Mouse (Mus musculus) right cerebral cortex, adult 2 months (tissue): Measurements from ENCODE around the gene Aff3.

Experiments used
- DNase-seq, 2 experiments: peaks; one replicate each; pipeline ENCODE4 v3.0.0; 2021 to 2022; ENCODE audit warnings: low spot score in 2 of 2

Aff3 gene

DNA sequence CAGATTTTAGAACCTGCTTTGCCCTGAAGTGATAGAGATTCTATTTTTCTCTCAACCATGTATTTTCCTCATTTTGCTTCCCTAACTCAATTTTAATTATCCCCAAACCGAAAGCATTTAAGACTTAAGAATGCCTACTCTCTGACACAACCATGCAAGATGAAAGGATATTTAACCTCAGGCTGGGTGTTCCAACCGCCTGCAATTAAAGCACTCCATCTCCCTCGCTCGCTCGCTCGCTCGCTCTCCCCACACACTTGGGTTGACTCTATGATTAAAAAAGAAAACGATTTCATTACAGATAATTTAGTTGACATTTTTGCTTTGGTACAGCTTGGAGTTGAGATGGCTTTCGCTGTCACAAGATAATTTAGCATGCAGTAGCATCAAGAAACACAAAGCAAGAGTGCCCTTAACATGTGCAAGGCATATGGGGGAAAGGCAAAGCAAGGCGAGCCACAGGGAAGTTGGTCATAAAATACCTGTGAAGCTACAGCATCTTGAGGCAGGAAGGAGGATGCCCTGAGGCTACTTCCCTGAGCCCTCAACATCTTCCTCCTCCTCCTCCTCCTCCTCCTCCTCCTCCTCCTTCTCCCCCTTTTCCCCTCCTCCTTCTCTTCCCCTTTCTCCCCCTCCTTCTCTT, 167.7 kb downstream of the Aff3 start:
- DNase-seq = no peak

DNA sequence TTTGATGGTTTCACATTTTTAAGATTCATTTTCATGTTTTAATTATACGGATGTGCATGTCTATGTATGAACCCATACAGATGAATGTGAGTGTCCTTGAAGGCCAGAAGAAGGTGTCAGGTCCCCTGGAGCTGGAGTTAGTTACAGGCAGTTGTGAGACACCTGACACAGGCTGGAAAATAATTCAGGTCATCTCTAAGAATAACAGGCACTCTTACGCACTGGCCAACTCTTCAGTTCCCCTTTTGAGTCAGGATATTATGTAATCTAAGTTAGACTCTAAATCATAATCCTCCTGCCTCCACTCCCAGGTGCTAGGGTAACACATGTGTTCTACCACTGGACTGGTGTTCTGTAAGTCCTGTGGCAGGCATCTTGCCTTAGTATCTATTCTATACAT, 169.5 kb downstream of the Aff3 start:
- no peak for DNase-seq

DNA sequence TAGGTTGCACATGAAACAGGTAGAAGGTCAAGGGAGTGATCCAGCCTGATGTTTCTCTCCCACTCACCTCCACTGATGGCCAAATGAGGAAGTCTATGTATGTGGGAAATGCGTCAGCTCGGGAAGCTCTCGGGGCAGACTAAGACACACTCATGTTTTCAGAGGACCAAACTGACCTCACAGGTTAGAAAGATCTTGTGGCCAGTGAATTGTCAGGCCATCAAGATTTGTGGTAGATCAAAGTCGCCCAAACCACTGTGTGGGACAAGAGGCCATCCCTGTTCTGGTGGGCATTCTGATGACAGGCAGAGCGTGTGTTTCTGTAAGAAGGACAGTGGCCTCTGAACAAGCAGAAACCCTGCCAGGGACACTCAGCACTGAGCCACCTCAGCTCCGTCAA, 175.0 kb downstream of the Aff3 start:
- DNase-seq = no peak

DNA sequence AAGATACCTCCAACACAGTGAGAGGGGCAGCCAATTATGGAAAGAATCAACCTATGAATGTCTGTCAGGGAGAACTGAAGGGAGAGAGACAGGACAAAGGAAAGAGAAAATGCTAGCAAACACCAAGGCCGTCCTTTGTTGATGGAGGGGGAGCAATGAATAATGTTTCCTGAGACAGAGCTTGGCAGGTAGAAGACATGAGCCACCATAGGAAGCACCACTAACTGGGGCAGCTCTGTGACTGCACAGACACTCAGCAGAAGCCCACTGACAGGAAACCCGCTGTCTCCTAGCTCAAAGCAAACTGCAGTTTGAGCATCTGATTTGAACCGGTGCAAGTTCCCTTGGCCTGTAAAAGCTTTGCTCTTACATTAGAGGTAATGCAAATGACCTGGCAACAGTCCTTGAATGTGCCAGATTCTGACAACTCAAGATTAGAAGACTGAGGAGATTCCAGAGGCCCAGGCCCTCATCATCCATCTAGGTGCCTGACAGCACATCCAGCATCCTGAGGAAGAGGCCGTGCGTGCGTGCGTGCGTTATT, 176.0 kb downstream of the Aff3 start:
- DNase-seq = no peak

DNA sequence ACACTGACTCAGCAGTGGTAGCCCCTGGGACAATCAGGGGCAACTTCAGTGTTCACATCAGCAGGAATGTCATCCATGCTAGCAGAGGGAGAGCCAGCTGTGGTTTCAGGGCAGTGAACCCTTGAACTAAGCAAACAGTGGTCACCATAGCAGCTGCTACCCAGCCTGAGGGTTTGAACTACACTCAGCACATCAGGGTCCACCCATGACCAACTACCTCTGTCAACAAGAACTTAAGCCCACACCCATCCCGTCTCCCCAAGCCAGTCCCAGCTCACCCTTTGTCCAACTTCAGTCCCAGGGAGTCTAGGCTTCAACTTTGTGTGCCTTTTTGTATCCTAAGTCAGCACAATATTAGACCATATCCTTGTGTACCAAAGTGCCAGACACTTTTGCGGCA, 176.9 kb downstream of the Aff3 start:
- no peak for DNase-seq

DNA sequence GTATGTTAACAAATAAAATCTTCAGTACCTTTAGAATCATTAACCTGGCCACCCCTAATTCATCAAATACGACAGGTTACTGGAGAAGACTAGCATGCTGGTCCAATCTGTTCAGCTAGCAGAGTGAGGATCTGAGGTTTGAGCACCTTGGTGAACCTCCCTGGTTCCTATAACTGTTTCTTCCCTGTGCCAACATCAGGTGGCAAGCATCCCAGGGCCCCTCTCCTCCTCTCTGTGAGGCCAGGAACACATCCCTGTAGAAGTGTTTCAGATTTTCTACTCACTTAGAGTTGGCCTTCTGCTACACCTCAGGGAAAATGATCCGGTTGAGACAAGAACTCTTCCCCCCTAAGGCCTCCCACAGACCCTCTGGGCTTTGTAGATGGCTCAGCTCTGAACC, 181.6 kb downstream of the Aff3 start:
- no peak for DNase-seq

DNA sequence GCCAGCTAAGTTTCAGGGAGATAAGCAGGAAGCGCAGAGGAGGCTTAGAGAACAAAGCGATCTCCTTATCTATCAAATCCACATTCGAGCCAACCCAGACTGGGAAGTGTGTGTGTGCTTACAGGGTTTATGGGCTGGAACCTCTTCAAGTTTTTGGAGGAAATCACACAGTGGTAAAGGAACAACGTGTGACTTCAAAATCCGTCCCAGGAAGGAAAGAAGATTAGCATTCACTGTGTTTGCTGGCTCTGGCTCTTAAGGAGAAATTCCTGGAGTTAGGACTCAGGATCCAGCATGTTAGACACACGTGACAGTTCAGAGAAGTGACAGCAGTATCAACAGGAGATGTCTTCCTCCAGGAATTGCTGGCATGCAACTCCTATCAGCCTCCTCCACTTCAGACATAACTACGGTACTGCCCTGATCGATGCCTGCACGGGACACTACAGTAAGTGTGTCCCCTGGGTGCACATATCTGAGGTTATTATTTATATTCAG, 186.5 kb downstream of the Aff3 start:
- no peak for DNase-seq

DNA sequence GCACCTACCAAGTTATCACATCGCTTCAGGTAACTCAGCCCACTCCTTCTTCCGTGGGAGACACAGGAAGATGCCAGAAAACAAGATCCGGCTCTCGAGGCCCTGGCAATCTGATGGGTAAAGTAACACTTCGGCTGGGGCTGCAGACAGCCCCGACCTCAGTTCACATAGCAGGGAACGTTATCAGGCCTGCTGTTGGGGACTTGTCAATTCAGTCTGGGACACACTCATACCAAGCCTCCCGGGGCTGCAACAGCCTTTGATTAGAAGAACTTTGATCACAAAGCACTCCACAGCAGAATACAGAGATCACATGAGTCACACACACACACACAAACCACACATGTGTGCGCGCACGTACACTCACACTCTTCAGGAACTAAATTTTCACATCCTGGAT, 193.9 kb downstream of the Aff3 start:
- no peak for DNase-seq

DNA sequence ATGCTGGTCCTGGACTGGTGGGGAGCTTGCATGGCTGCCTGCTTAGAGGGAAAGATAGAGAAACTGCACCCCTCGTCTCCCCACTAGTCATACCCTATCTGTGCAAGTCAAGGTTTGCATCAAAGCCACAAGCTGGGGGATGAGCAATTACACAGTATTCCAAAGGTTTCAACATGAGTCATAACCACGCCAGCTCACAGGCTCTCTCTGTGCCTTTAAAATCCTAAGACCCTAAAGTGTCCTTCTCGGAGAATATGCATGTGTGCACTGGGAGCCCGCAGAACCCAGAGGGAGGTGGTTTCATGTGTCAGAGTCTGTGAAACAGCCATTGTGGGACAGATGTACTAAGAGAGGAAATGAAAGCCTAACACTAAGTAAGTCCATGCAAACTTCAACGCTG, 194.6 kb downstream of the Aff3 start:
- no peak for DNase-seq

DNA sequence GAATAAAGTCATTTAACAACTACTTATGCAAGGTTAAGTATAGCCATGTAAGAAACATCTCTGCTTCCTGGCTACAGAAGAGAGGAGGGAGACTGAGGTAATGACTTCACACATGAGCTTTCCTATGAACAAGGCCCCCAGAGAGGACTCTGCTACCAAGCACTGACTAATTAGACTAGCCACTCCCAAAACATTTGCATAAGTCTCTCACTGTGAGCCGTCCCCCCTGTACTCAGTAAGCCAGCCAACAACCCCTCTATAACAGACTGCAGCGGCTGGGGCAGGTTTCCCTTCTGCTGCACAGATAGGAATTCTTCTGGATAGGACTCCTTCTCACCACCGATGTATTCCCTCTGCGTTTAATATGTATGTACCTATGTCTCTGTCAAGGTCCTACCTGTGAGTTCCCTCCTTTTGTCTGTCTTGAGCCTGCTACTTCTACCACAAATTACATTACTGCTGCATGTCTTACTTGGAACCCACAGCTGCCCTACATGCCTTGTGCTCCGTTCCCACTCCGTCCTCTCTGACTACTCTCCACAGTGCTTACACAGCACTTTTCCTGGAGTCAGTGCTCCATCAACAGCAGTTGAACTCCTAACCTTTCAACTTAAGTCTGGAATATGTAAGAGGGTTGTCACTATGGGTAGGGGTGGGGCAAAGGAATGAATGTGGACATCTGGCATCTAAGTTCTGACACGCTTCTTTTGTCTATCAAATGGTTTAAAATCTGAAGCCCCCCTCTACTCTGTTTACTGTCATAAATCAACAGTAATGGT, 197.3 kb downstream of the Aff3 start:
- no peak for DNase-seq

DNA sequence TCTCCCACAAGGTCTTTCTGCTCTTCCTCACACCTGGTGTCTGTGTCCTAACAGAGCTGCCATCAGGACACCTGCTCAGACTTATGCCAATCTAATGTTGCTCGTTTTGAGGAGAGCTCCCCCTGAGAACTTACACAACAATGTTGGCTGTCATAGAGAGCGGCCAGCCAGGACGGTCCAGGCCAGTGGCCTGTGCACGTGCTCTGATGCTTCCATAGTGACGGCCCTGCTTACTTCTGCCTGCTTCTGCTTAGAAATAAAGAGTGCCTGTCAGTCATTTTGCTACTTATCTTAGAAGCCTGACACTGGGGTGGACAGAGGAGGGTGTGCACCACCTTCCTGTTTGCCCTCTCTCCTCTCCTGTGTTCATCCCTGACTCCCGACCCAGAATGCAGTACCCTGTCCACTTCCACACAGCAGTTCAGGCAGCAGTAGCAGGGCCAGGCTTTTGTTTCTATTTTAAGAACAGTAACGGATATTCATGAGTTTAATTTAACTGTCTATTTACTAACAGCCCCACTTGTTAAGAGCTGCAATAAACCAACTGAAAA, 208.0 kb downstream of the Aff3 start:
- DNase-seq = no peak

DNA sequence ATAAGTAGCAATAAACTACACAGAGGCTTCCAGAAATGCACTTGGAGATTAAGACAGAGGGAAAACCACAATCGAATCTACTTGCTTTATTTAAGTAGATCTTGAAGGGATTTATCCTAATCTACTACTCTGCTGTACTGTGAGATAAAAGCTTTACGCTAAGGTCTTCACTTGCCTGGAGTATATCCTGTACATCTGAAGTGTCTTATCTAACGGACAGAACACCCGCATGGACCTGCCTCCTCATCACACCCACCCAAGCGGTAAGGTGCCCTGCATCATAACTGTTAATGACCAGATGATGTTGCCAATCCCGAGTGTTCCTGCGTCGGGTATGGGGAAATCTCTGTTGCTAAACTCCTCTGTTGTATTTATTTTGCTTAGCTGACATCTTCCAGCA, 209.8 kb downstream of the Aff3 start:
- no peak for DNase-seq

DNA sequence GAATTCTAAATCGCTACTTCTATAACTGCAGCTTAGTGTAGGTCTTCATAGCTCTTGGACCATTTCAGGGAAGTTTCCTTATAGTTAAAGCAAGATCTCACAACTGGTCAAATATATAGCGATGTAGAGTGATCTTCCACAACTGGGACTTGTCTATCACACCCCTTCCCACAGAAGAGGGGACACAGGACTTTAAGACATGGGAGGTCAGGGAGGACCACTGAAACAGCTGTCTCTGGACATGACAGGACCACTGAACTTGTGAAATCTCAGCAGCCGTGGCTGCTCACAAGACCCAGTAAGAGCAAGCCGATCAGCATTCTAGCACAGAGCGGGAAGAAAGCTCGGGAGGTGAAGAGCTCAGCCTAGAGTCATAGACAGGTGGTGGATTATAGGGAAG, 213.4 kb downstream of the Aff3 start:
- no peak for DNase-seq

DNA sequence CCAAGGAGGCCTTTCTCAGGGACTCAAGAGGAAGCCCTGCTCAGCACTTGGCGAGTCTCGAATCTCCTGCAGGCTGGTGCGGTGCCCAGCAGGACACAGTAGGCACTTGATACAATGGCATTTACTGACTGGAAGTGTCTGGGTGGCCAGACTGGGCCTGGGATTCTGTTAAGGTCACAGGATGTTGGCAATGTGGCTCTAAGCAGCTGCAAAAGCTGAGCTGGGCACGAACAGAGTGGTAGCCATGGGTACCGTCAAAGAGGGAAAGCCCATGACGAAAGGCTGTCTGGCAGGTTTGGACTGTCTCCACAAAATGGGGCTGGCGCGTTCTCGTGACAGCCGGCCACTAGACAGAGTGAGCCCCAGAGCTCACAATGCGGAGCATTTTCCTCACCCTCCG, 214.1 kb downstream of the Aff3 start:
- DNase-seq = peak; percentile 38 to 67

DNA sequence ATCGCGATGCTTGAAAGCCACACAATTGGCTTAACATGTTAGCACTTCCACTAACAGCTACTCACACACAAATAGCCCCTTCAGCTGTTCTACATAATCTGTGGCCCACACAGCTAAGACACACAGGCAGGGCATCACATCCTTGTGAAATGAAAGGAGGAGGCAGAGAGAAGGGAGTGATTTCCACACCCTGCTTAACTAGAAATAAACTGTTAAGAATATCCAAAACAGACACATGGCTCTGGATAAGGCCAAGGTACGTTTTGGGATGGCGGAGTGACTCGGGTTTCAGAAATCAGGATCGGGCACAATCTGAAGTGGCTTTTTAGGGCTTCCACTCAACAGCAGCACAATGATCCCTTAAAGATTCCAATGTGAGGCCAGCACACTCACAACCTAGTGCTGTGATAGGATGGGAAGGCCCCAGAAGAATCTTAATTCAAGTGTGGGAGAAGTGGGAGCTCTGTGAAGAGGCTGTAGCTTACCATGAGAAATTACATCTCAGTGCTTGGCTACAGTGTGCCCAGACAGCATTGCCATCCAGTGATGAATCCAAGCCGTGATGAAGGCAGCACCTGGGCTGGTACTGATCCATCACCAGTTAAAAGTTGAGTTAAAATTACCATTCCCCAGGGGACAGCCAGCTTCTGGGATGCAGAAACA, 214.8 kb downstream of the Aff3 start:
- DNase-seq = peak in 1 of 2 experiments; percentile 26

DNA sequence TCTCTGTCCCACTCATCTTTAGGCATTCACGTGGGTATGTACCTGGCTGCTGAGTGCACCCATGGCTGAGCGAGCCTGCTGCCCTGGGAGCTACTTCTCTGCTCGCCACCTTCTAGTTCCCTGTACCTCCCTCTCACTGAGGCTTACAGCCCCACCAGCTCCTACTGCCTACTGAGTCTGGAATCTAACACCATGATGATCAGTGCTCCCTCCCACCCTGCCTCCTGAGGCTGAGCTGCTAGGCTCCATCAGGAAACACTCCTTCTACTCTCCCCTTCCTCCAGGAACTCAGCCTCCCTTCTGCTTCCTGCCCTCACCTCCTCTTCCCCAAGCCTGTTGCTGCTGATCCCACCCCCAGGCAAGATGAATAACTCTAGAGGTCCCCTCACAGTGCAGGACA, 215.9 kb downstream of the Aff3 start:
- peak; percentile 21 for DNase-seq

DNA sequence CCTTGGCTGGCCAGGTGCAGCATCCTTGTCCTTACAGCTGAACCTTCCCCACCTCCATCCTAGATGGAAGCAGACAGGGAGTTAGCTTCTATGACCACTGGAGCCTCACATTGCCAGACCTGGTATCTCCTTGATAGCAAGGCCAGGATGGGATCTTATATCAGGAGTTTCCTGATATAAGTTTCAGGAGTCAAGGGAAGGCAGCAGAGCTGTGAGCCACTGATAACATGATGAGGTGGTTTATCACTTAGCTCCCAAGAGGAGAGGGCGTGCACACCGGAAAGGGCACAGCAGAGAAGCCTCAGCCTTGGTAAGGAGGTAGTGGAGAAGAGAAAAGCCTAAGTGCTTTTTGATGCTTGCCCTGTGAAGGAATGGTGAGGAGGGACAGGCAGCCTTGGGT, 217.2 kb downstream of the Aff3 start:
- no peak for DNase-seq

DNA sequence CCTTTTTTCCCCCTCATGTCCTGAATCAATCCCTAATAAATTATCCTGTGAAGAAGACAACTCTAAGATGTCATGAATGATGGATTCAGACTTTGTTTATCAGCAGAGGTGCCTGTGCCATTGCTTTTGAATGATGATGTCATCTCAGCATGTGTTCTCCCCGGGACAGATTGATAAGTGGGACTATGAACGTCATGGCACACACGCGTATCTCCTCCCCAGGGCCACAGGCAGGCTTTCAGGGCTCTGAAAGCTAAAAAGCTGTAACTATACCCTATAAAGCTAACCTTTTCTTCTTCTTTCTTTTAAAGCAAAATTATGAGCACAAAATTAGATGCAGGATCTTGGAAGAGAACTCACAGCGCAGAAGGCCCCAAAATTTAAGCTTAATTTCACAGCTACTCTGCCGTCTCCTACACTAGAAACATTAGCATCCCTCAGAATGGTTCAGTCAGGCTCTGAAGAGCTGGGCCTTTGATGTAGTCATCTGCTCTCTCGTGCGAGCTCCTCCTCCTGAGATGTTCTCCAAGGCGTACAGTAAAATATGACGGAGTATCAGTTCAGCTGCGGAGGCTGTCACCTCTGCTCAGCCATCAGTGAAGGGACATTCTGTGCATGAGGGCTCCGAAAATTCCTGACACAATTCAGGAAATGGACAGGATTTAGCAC, 218.5 kb downstream of the Aff3 start:
- DNase-seq = no peak

DNA sequence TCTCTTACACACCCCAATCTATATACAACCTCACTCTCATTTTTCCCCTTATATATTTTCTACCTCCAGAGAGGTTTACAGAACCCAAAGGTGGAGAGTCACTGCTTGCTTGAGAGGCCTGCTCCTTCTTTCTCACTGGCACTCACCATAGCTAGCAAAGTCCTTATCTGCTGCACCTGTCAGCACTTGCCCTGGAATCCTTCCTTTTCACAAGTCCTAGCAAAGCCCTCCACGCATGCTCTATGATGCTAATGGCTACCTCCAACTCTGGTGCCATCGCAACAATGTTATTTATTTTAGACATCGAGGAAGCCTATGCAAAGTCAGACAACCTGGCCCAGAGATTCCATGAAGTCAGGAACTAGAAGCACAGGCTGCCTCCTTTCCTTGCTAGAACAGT, 221.9 kb downstream of the Aff3 start:
- no peak for DNase-seq

DNA sequence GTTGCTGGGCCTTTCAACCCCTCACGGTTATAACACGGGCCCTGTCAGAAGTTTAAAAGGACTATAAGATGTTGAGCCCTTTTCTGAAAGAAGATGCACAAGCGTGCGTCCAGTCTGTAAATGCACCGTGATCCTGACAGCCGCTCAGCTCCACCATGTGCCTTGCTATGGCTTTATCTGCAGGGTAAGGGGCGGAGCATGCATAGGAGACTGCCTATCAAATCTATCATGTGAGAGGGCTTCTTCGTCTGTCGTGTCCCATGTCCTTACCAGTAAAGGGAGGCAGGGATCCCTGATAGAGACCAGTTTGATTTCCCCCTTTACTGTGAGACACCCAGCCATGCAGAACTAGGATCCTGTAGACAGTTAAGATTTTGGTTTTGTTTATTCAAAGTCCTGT, 222.3 kb downstream of the Aff3 start:
- no peak for DNase-seq

DNA sequence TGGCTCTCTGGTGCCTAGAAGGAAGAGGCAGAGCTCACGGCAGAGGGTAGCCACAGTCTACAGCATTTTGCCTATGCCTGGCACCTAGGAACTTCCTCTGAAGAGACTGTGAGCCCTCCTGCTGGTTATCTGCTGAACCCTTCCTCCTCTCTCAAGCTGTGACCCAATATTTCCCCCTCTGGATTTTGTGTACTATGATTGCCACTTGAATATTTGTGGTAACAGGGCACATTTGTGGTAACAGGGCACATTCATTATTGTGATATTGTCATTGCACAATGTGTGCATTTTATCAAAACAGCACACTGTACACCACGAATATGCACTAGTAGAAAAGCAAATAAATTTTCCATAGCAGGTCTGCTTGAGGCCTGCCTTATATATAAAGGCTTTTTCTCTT, 223.0 kb downstream of the Aff3 start:
- DNase-seq = no peak

DNA sequence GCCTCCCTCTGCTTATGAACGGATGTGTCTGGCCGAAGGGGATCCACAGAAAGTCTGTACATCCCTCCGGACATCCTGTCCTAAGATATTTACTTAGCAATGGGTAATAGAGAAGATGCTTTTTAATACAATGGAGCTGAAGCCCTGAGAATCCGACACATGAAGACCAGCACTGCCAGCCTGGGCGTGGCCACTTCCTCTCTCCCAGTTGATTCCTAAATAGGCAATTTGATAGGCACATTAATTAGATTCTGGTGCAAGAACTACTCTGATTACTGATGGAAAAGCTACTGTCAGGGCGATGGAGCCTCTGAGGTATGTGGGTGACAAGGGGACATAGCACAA, 224.3 kb downstream of the Aff3 start:
- no peak for DNase-seq
